Mouse (Mus musculus) midbrain, embryonic 12.5 days (tissue): ENCODE data around the gene Rims4. TPM values are rescaled to one million over a fixed set of nuclear protein-coding genes. Genes with fewer than 3 reads are reported as not detected.

Experiments
- ATAC-seq: fragments of 200-750 bp; cut with Nextera tagmentation; 2 replicates; pipeline ENCODE4 v1.8.0; 2017; ENCODE audit warnings: low read depth, moderate TSS enrichment, moderate library complexity; ENCODE audit not compliant: low FRiP score
- H3K27ac ChIP-seq: fragments of 300-500 bp; sonication (generic); replicated peaks from 2 replicates; pipeline ENCODE4 v1.5.1; 2016; ENCODE audit warnings: mild to moderate bottlenecking
- H3K27me3 ChIP-seq: fragments of 300-500 bp; sonication (generic); 2 replicates; pipeline ENCODE4 v1.6.1; 2016; ENCODE audit warnings: mild to moderate bottlenecking
- H3K36me3 ChIP-seq: fragments of 300-500 bp; sonication (generic); 2 replicates; pipeline ENCODE4 v1.6.1; 2016
- H3K4me1 ChIP-seq: fragments of 300-500 bp; sonication (generic); 2 replicates; pipeline ENCODE4 v1.6.1; 2016
- H3K4me2 ChIP-seq: fragments of 300-500 bp; sonication (generic); replicated peaks from 2 replicates; pipeline ENCODE4 v1.6.1; 2016; ENCODE audit warnings: mild to moderate bottlenecking, moderate library complexity
- H3K4me3 ChIP-seq: fragments of 300-500 bp; sonication (generic); 2 replicates; pipeline ENCODE4 v1.5.1; 2016; ENCODE audit warnings: mild to moderate bottlenecking
- H3K9ac ChIP-seq: fragments of 300-500 bp; sonication (generic); replicated peaks from 2 replicates; pipeline ENCODE4 v1.6.1; 2016; ENCODE audit warnings: mild to moderate bottlenecking, moderate library complexity
- H3K9me3 ChIP-seq: fragments of 300-500 bp; sonication (generic); 2 replicates; pipeline ENCODE4 v1.6.1; 2016; ENCODE audit warnings: mild to moderate bottlenecking
- WGBS: fragments of 180-500 bp; shearing (Covaris S2); methylation state at CpG from one replicate; pipeline ENCODE4 v1.1.7; 2016; 5-methylcytosine and 5-hydroxymethylcytosine counted together
- polyA plus RNA-seq: library from polyadenylated mRNA; unstranded; fragments of >200 nt; fragmentation: Nextera tagmentation; extraction: Ambion mirVana; gene quantifications from 2 replicates; pipeline ENCODE4 v1.2.1, GENCODE M21; 2016

Gene Rims4
- polyA plus RNA-seq, 1 experiment from 2014 or later: 4.4 TPM

DNA sequence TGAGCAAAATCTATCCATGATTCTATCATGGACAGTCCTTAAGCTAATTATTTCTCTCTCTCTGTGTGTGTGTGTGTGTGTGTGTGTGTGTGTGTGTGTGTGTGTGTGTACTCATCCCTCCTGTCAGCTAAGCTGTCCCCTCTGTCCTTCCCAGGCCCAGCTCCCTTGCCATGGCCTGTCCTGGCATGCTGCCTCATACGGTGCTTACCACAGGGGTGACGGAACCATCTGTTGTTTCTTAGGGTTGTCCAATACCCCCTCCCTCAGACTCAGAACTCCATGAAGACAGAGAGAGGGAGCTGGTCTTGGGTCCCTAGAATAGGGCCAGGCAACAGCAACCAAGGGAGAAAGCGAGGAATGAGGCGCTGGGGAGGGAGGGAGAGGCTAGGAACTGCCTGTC lies 14.2 kb downstream of the Rims4 start:
- H3K27ac ChIP-seq: no peak overlapping the region
- no peaks in the 10 kb centered on the region for H3K4me1 ChIP-seq
- H3K9me3 ChIP-seq: no peaks in the 10 kb centered on the region
- 86% methylated on average over 4 of the region's 4 CpGs for WGBS
- H3K9ac ChIP-seq: no peak overlapping the region
- H3K36me3 ChIP-seq: no peaks in the 10 kb centered on the region
- no peak for ATAC-seq
- H3K4me2 ChIP-seq: no peak overlapping the region
- peaks cover 5% of the 10 kb centered on the region; the same call in 1 of the 2 replicates for H3K27me3 ChIP-seq
- H3K4me3 ChIP-seq: no peak overlapping the region

DNA sequence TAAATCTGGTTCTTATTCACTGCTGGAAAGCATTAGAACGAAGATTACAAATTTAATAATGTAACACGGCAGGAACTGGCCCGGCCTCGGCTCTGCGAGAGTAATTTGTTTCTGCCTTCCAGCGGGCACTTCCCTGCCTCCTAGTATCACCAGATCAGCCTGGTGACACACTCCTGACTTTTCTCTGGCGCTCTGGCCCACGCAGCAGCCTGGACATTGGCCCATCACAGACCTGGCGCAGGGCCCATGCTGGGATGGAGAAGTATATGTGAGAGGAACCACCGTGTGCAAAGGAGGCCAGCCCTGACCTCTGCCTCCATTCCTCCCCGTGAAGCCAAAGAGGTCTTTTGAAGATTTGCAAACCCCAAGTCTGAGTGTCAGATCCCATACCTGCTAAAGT lies 15.0 kb downstream of the Rims4 start:
- Histone ChIP-seq H3K9me3 (no peaks in the 10 kb centered on the region), H3K27ac (no peak overlapping the region), H3K27me3 (no peaks in the 10 kb centered on the region), H3K36me3 (no peaks in the 10 kb centered on the region), H3K4me2 (no peak overlapping the region), H3K4me1 (no peaks in the 10 kb centered on the region), H3K9ac (no peak overlapping the region), H3K4me3 (no peak overlapping the region)
- no peak for ATAC-seq
- WGBS: 72% methylated on average over 11 of the region's 11 CpGs

GRCm38 (mm10) chr2:163902448-163902847 lies 16.0 kb downstream of the Rims4 start:
- no peak for ATAC-seq
- no peaks in the 10 kb centered on the region for H3K4me1 ChIP-seq
- no peak overlapping the region for H3K27ac ChIP-seq
- no peak overlapping the region for H3K9ac ChIP-seq
- H3K36me3 ChIP-seq: no peaks in the 10 kb centered on the region
- no peaks in the 10 kb centered on the region for H3K9me3 ChIP-seq
- H3K4me3 ChIP-seq: no peak overlapping the region
- H3K4me2 ChIP-seq: no peak overlapping the region
- 80% methylated on average over 4 of the region's 4 CpGs for WGBS
- no peaks in the 10 kb centered on the region for H3K27me3 ChIP-seq

- H3K9ac ChIP-seq: no peak overlapping the region
- WGBS: 91% methylated on average over 7 of the region's 7 CpGs
Measured at GRCm38 (mm10) chr2:163901043-163901442, 17.4 kb downstream of the Rims4 start.

GRCm38 (mm10) chr2:163899910-163900411 lies 18.5 kb downstream of the Rims4 start:
- no peak overlapping the region for H3K4me2 ChIP-seq
- H3K4me3 ChIP-seq: no peak overlapping the region
- ATAC-seq: no peak
- no peak overlapping the region for H3K9ac ChIP-seq
- H3K36me3 ChIP-seq: no peaks in the 10 kb centered on the region
- H3K4me1 ChIP-seq: no peaks in the 10 kb centered on the region
- no peaks in the 10 kb centered on the region for H3K27me3 ChIP-seq
- no peak overlapping the region for H3K27ac ChIP-seq
- 67% methylated on average over 14 of the region's 14 CpGs for WGBS
- H3K9me3 ChIP-seq: no peaks in the 10 kb centered on the region

More at GRCm38 (mm10) chr2:163901043-163901442, 17.4 kb downstream of the Rims4 start:
- Histone ChIP-seq H3K4me3 (no peak overlapping the region), H3K36me3 (no peaks in the 10 kb centered on the region), H3K4me1 (no peaks in the 10 kb centered on the region), H3K27ac (no peak overlapping the region), H3K27me3 (no peaks in the 10 kb centered on the region), H3K4me2 (no peak overlapping the region), H3K9me3 (no peaks in the 10 kb centered on the region)
- ATAC-seq: no peak

GRCm38 (mm10) chr2:163897988-163898535 lies 20.4 kb downstream of the Rims4 start:
- no peaks in the 10 kb centered on the region for H3K27me3 ChIP-seq
- ATAC-seq: no peak
- H3K9me3 ChIP-seq: no peaks in the 10 kb centered on the region
- no peak overlapping the region for H3K27ac ChIP-seq
- no peak overlapping the region for H3K4me2 ChIP-seq
- no peak overlapping the region for H3K9ac ChIP-seq
- no peak overlapping the region for H3K4me3 ChIP-seq
- H3K4me1 ChIP-seq: no peaks in the 10 kb centered on the region
- 73% methylated on average over 7 of the region's 7 CpGs for WGBS
- H3K36me3 ChIP-seq: no peaks in the 10 kb centered on the region

DNA sequence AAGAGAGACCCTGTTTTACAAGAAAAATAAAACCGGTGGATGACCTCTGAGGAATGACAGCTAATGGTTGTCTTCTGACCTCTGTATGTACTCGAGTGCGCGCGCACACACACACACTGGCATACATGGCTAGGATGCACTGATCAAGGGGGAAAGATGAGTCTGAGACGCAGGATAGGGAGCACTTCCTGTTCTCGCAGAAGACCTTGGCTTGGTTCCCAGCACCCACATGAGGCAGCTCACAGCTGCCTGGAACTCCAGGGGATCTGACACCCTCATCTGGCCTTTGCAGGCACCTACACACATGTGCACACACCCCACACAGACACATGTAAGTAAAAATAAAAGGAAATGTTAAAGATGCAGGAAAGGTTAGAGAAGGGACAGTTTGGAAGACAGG lies 21.5 kb downstream of the Rims4 start:
- Histone ChIP-seq H3K27ac (no peak overlapping the region), H3K9ac (no peak overlapping the region), H3K27me3 (no peaks in the 10 kb centered on the region), H3K4me1 (no peaks in the 10 kb centered on the region), H3K4me2 (no peak overlapping the region), H3K36me3 (no peaks in the 10 kb centered on the region), H3K4me3 (no peak overlapping the region), H3K9me3 (no peaks in the 10 kb centered on the region)
- 96% methylated on average over 7 of the region's 7 CpGs for WGBS
- ATAC-seq: no peak

GRCm38 (mm10) chr2:163895156-163895555 lies 23.3 kb downstream of the Rims4 start:
- H3K4me3 ChIP-seq: no peak overlapping the region
- no peaks in the 10 kb centered on the region for H3K36me3 ChIP-seq
- no peaks in the 10 kb centered on the region for H3K9me3 ChIP-seq
- H3K27ac ChIP-seq: no peak overlapping the region
- H3K9ac ChIP-seq: no peak overlapping the region
- H3K27me3 ChIP-seq: no peaks in the 10 kb centered on the region
- peaks cover 7% of the 10 kb centered on the region for H3K4me1 ChIP-seq
- WGBS: 79% methylated on average over 2 of the region's 2 CpGs
- no peak overlapping the region for H3K4me2 ChIP-seq
- no peak for ATAC-seq

DNA sequence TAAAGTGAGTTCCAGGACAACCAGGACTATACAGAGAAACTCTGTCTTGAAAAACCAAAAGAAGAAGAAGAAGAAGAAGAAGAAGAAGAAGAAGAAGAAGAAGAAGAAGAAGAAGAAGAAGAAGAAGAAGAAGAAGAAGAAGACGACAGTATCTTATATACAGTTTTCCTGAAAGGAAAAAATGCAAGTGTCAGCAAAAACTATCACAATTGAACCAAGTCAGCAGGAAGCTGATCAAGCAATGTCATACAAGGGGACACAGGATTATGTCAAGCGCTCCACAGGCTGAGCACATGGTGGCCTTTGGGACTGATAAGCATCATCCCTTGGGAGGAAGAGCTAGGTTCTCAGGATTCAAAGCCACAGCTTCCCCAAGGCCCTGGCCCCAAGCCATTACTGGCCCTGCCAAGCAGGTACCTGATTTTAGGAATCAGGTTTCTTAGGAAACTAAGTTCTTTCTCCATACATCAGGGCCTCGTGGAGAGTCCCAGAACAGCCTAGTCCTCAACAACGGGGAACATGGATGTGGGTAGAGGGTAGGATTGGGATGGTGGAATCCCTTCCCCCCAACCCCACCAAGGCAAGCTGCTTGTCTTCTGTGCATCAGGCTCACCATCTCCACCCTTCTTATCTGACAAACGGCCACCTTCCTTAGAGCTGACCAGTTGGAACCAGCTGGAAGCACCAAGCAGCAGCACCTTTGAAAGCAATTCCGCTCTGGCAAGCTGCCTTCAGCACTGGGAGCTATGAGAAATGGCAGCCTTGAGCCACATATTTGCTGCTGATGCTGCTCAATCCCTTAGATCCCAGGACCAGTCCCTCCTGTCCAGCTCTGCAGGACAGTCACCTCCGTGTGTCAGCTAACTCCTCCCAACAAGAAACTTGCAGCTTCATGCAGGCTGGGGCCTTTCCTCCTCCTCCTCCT lies 24.8 kb downstream of the Rims4 start:
- H3K4me1 ChIP-seq: peaks cover 7% of the 10 kb centered on the region
- ATAC-seq: no peak
- no peak overlapping the region for H3K4me3 ChIP-seq
- 74% methylated on average over 7 of the region's 7 CpGs for WGBS
- no peaks in the 10 kb centered on the region for H3K9me3 ChIP-seq
- H3K27me3 ChIP-seq: no peaks in the 10 kb centered on the region
- H3K36me3 ChIP-seq: no peaks in the 10 kb centered on the region
- no peak overlapping the region for H3K9ac ChIP-seq
- no peak overlapping the region for H3K27ac ChIP-seq
- no peak overlapping the region for H3K4me2 ChIP-seq

DNA sequence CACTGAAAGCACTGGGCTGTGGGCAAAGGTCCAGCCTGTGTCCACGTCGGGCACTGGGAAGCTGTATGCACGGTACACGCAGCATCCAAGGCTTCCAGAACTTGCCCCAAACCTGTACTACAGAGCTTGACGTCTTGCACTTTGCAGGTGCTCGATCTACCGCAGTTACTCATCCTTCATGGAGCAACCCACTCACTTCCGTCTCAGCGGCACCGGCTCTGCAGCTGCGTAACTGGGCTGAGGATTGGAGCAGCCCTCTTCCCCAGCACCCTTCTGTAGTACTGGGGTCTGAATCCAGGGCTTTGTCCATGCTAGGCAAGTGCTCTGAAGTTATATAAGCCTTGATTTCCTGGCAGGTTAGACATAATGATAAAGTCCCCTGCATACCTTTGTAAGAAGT lies 27.2 kb downstream of the Rims4 start:
- 93% methylated on average over 11 of the region's 11 CpGs for WGBS
- no peak overlapping the region for H3K27ac ChIP-seq

DNA sequence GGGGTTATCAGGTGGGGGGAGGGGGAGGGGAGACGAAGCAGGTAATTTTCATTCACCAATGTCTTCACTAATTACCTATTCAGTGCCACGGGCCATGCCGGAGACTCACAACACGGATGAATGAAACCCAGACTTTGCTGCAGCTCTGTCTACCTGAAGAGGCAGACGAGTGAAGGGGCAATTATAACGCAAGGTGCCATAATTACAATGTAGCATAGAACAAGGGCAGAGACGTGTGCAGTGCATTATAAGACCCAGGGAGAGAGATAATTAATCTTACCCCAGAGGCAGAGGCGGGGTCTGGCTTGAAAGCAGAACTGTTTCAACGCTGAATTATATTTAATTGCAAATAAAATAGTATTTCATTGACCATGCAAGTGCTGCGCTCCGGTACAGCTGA lies 27.9 kb downstream of the Rims4 start:
- no peak for ATAC-seq
- H3K9me3 ChIP-seq: no peaks in the 10 kb centered on the region

More for the DNA sequence above, 27.2 kb downstream of the Rims4 start:
- Histone ChIP-seq H3K4me3 (no peak overlapping the region), H3K36me3 (no peaks in the 10 kb centered on the region), H3K27me3 (no peaks in the 10 kb centered on the region), H3K4me1 (peaks cover 7% of the 10 kb centered on the region), H3K9ac (no peak overlapping the region), H3K4me2 (no peak overlapping the region), H3K9me3 (no peaks in the 10 kb centered on the region)
- ATAC-seq: no peak

DNA sequence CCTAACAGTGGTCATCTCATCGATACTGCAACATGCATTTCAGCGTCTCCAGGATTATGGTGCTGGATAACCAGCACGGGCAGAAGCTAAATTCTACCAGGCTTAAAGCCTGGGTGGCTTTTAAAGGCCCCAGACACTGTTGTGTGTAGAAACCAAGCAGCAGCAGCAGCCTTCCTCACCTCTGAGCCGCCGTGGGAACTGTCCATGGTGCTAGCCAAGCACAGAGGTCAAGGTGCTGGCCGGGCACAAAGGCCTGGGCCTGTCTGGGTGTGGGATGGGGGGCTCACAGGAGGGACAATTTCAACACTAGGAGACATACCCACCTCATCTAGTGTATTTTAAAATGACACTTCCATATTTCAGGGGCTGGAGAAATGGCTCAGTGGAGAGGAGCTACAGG lies 29.1 kb downstream of the Rims4 start:
- H3K36me3 ChIP-seq: no peaks in the 10 kb centered on the region
- H3K4me1 ChIP-seq: peaks cover 7% of the 10 kb centered on the region
- H3K9ac ChIP-seq: no peak overlapping the region
- no peak overlapping the region for H3K4me2 ChIP-seq
- 38% methylated on average over 6 of the region's 6 CpGs for WGBS
- H3K27ac ChIP-seq: no peak overlapping the region
- H3K9me3 ChIP-seq: no peaks in the 10 kb centered on the region
- no peaks in the 10 kb centered on the region; the same call in 1 of the 2 replicates for H3K27me3 ChIP-seq
- ATAC-seq: no peak
- no peak overlapping the region for H3K4me3 ChIP-seq

More for the DNA sequence above, 27.9 kb downstream of the Rims4 start:
- H3K27ac ChIP-seq: no peak overlapping the region
- H3K36me3 ChIP-seq: no peaks in the 10 kb centered on the region
- H3K27me3 ChIP-seq: no peaks in the 10 kb centered on the region
- H3K4me1 ChIP-seq: peaks cover 7% of the 10 kb centered on the region
- 73% methylated on average over 11 of the region's 11 CpGs for WGBS
- H3K4me2 ChIP-seq: no peak overlapping the region
- H3K9ac ChIP-seq: no peak overlapping the region
- H3K4me3 ChIP-seq: no peak overlapping the region
